ENCODE assay signal across 8 mouse cellular contexts in genomic region chr13:47043030-47043680, GRCm38 (mm10). TPM values are rescaled to one million over a fixed set of nuclear protein-coding genes. Genes with fewer than 3 reads are reported as not detected.
DNase-seq lines count a peak whose midpoint lies in the region; ATAC-seq and TF ChIP-seq lines count a peak whose summit lies in the region.

Gene Kdm1b (plus strand): TSS chr13:47043499.

- no peaks in the 10 kb centered on the region for H3K36me3 ChIP-seq in forebrain, embryonic 10.5 days (replicated peaks)
- H3K36me3 ChIP-seq in heart, embryonic 15.5 days = no peaks in the 10 kb centered on the region
- H3K36me3 ChIP-seq in liver, embryonic 14.5 days (replicated peaks; ENCODE audit: control insufficient read depth, insufficient read depth, low read depth) = no peaks in the 10 kb centered on the region
- no peaks in the 10 kb centered on the region for H3K36me3 ChIP-seq in neural tube, embryonic 11.5 days (ENCODE audit: control insufficient read depth, insufficient read depth, low read length)
- no peaks in the 10 kb centered on the region for H3K36me3 ChIP-seq in stomach, postnatal 0 days (ENCODE audit: control insufficient read depth, insufficient read depth, low read length)

- peak within 1 kb of the TSS; percentile 87 for H3K9ac ChIP-seq in heart, embryonic 15.5 days
- peak within 1 kb of the TSS; percentile 57 for H3K9ac ChIP-seq in liver, embryonic 14.5 days (replicated peaks)
- peak within 1 kb of the TSS; percentile 72 for H3K9ac ChIP-seq in neural tube, embryonic 11.5 days (ENCODE audit: low read length)
- peak within 1 kb of the TSS; percentile 80 for H3K9ac ChIP-seq in stomach, postnatal 0 days (ENCODE audit: low read length)

- no peaks in the 10 kb centered on the region; the same call in 1 of the 2 replicates for H3K27me3 ChIP-seq in forebrain, embryonic 10.5 days (ENCODE audit: poor library complexity, severe bottlenecking)
- no peaks in the 10 kb centered on the region for H3K27me3 ChIP-seq in heart, embryonic 15.5 days
- H3K27me3 ChIP-seq in liver, embryonic 14.5 days (ENCODE audit: control insufficient read depth, insufficient read depth, low read length) = no peaks in the 10 kb centered on the region; the same call in 1 of the 2 replicates
- H3K27me3 ChIP-seq in neural tube, embryonic 11.5 days (ENCODE audit: control insufficient read depth, insufficient read depth, low read length) = no peaks in the 10 kb centered on the region
- no peaks in the 10 kb centered on the region for H3K27me3 ChIP-seq in stomach, postnatal 0 days (ENCODE audit: control insufficient read depth, insufficient read depth, low read length)

- peak within 1 kb of the TSS; percentile 96 for H3K4me3 ChIP-seq in forebrain, embryonic 10.5 days
- H3K4me3 ChIP-seq in heart, embryonic 15.5 days = peak within 1 kb of the TSS; percentile 89
- H3K4me3 ChIP-seq in liver, embryonic 14.5 days (ENCODE audit: insufficient read depth in 1 of 2, low read depth in 2 of 2, low read length in 2 of 2) = peak within 1 kb of the TSS; percentile 58 to 76
- H3K4me3 ChIP-seq in neural tube, embryonic 11.5 days (ENCODE audit: low read depth, low read length) = peak within 1 kb of the TSS; percentile 83
- H3K4me3 ChIP-seq in stomach, postnatal 0 days (ENCODE audit: low read depth, low read length) = peak within 1 kb of the TSS; percentile 83

- under 1% methylated on average over 48 of the region's 48 CpGs for WGBS in forebrain, embryonic 10.5 days
- WGBS in heart, embryonic 15.5 days = 1% methylated on average over 48 of the region's 48 CpGs
- under 1% methylated on average over 47 of the region's 48 CpGs for WGBS in liver, embryonic 14.5 days (ENCODE audit: insufficient replicate concordance)
- WGBS in neural tube, embryonic 11.5 days = under 1% methylated on average over 47 of the region's 48 CpGs
- WGBS in stomach, postnatal 0 days = 2% methylated on average over 40 of the region's 48 CpGs

- peak; percentile 99 for DNase-seq in CD8-positive naive resting alpha-beta T cell, adult 2 months (ENCODE audit: low read depth in 2 of 2, low spot score in 2 of 2)
- DNase-seq in c-Kit-positive CD71-negative TER-119-negative erythroid progenitor cells, embryonic 14.5 days (ENCODE audit: low read depth) = peak; percentile 98
- peak; percentile 99 for DNase-seq in forebrain, embryonic 10.5 days (ENCODE audit: extremely low spot score, low spot score)
- peak; percentile 99 for DNase-seq in kidney, postnatal 25 days
- DNase-seq in liver, embryonic 14.5 days (ENCODE audit: low read depth in 3 of 3, low spot score in 3 of 3) = peak; percentile 92 to 95 (median 95)
- DNase-seq in neural tube, embryonic 11.5 days (ENCODE audit: low spot score) = peak; percentile 99
- DNase-seq in stomach, postnatal 0 days (ENCODE audit: low spot score) = peak; percentile 99

- peak; percentile 98 for ATAC-seq in heart, embryonic 15.5 days (replicated peaks; ENCODE audit: insufficient number of reproducible peaks, insufficient read depth, low FRiP score, low read depth)
- peak; percentile 94 for ATAC-seq in liver, embryonic 14.5 days (ENCODE audit: insufficient read depth)
- peak; percentile 96 for ATAC-seq in neural tube, embryonic 11.5 days (ENCODE audit: insufficient read depth, low FRiP score, low TSS enrichment)
- peak; percentile 97 for ATAC-seq in stomach, postnatal 0 days (ENCODE audit: low FRiP score, low TSS enrichment)

- peak within 1 kb of the TSS; percentile 88 for H3K27ac ChIP-seq in forebrain, embryonic 10.5 days
- peak within 1 kb of the TSS; percentile 59 for H3K27ac ChIP-seq in heart, embryonic 15.5 days
- no peak within 1 kb of the TSS for H3K27ac ChIP-seq in liver, embryonic 14.5 days
- 0 out of 2 replicates have a peak within 1 kb of the TSS, but pooled peaks have one; percentile 63 for H3K27ac ChIP-seq in neural tube, embryonic 11.5 days (ENCODE audit: low read depth, low read length)
- H3K27ac ChIP-seq in stomach, postnatal 0 days (replicated peaks) = peak within 1 kb of the TSS; percentile 74

- no peak for TF ChIP-seq CTCF in liver, embryonic 14.5 days (IDR thresholded peaks at IDR 0.05; ENCODE audit: low read depth)
- no peak; the same call in 1 of the 2 replicates for TF ChIP-seq CTCF in stomach, postnatal 0 days (IDR thresholded peaks at IDR 0.05; ENCODE audit: low read depth)

- H3K9me3 ChIP-seq in forebrain, embryonic 10.5 days = no peaks in the 10 kb centered on the region
- no peaks in the 10 kb centered on the region for H3K9me3 ChIP-seq in heart, embryonic 15.5 days (replicated peaks)
- H3K9me3 ChIP-seq in liver, embryonic 14.5 days (ENCODE audit: control insufficient read depth, low read length) = no peaks in the 10 kb centered on the region
- no peaks in the 10 kb centered on the region for H3K9me3 ChIP-seq in neural tube, embryonic 11.5 days (ENCODE audit: control insufficient read depth, low read length)
- no peaks in the 10 kb centered on the region for H3K9me3 ChIP-seq in stomach, postnatal 0 days (ENCODE audit: control insufficient read depth, low read length)

- TF ChIP-seq EP300 in liver, embryonic 14.5 days (IDR thresholded peaks at IDR 0.05; ENCODE audit: low read depth) = no peak
- TF ChIP-seq EP300 in stomach, postnatal 0 days (optimal IDR thresholded peaks at IDR 0.05) = no peak

- H3K4me1 ChIP-seq in forebrain, embryonic 10.5 days = peaks cover 26% of the 10 kb centered on the region
- H3K4me1 ChIP-seq in heart, embryonic 15.5 days (replicated peaks) = peaks cover 11% of the 10 kb centered on the region
- H3K4me1 ChIP-seq in liver, embryonic 14.5 days (replicated peaks; ENCODE audit: control insufficient read depth in 2 of 2, insufficient read depth in 2 of 2, low read length in 1 of 2) = peaks cover 0 to 8% of the 10 kb centered on the region in 2 experiments; a peak in 2 of 4 replicates
- H3K4me1 ChIP-seq in neural tube, embryonic 11.5 days (ENCODE audit: control insufficient read depth, insufficient read depth, low read length) = peaks cover 11% of the 10 kb centered on the region
- H3K4me1 ChIP-seq in stomach, postnatal 0 days (replicated peaks; ENCODE audit: control insufficient read depth, insufficient read depth) = peaks cover 4% of the 10 kb centered on the region; the same call in 1 of the 2 replicates

- H3K4me2 ChIP-seq in heart, embryonic 15.5 days = peak within 1 kb of the TSS; percentile 99
- peak within 1 kb of the TSS; percentile 70 for H3K4me2 ChIP-seq in liver, embryonic 14.5 days (ENCODE audit: low read depth)
- peak within 1 kb of the TSS; percentile 91 for H3K4me2 ChIP-seq in neural tube, embryonic 11.5 days (ENCODE audit: low read depth)
- peak within 1 kb of the TSS; percentile 100 for H3K4me2 ChIP-seq in stomach, postnatal 0 days (replicated peaks; ENCODE audit: low read depth)

RNA-seq across cellular contexts. Expression of gene Kdm1b, which starts in this region (rescaled TPM):
- polyA plus RNA-seq in forebrain, embryonic 10.5 days (2016; fragmentation: Nextera tagmentation; extraction: Ambion mirVana) = 15.8 and 17.7 TPM in 2 replicates
- polyA plus RNA-seq in heart, embryonic 15.5 days (2015; fragmentation: Nextera tagmentation; extraction: Ambion mirVana) = 6.1 and 8.7 TPM in 2 replicates
- polyA plus RNA-seq in liver, embryonic 14.5 days (2012; rRNA removed) = 2.1 and 2.5 TPM in 2 replicates
- 2.8 and 3.5 TPM in 2 replicates for polyA plus RNA-seq in liver, embryonic 14.5 days (2014; fragmentation: Nextera tagmentation; extraction: Ambion mirVana)
- 15.8 and 19.1 TPM in 2 replicates for polyA plus RNA-seq in neural tube, embryonic 11.5 days (2014; fragmentation: Nextera tagmentation; extraction: Ambion mirVana)
- 10.1 and 11.1 TPM in 2 replicates for polyA plus RNA-seq in stomach, postnatal 0 days (2015; fragmentation: Nextera tagmentation; extraction: Ambion mirVana)
